Mouse (Mus musculus) hindbrain, embryonic 14.5 days (tissue): ENCODE results near the gene 2700097O09Rik. TPM values are rescaled to one million over a fixed set of nuclear protein-coding genes. Genes with fewer than 3 reads are reported as not detected.
"Not testable (repeated sequence)": the region's sequence is repeated elsewhere in the genome, so short reads cannot be mapped to it uniquely, and the experiment has no call there.

Experiments used
- ATAC-seq: fragments of 200-750 bp; cut with Nextera tagmentation; 2 replicates; pipeline ENCODE4 v1.8.0; 2017; ENCODE audit warnings: moderate number of reproducible peaks, mild to moderate bottlenecking, moderate TSS enrichment, moderate library complexity; ENCODE audit not compliant: low FRiP score
- DNase-seq: peaks from one replicate; pipeline ENCODE4 v3.0.0-alpha.2; 2015; ENCODE audit warnings: low spot score
- H3K27ac ChIP-seq: fragments of 300-500 bp; sonication (generic); 2 replicates; pipeline ENCODE4 v1.5.1; 2014; ENCODE audit warnings: mild to moderate bottlenecking, moderate library complexity
- H3K27me3 ChIP-seq: fragments of 300-500 bp; sonication (generic); 2 replicates; pipeline ENCODE4 v1.6.1; 2014; ENCODE audit warnings: mild to moderate bottlenecking, low read length, mixed read lengths; ENCODE audit not compliant: control insufficient read depth, insufficient read depth
- H3K36me3 ChIP-seq: fragments of 300-500 bp; sonication (generic); replicated peaks from 2 replicates; pipeline ENCODE4 v1.6.1; 2014; ENCODE audit not compliant: control insufficient read depth, insufficient read depth
- H3K4me1 ChIP-seq: fragments of 300-500 bp; sonication (generic); replicated peaks from 2 replicates; pipeline ENCODE4 v1.6.1; 2014; ENCODE audit warnings: antibody characterized with exemption, low read length, mixed read lengths; ENCODE audit not compliant: control insufficient read depth, insufficient read depth
- H3K4me2 ChIP-seq: fragments of 300-500 bp; sonication (generic); replicated peaks from 2 replicates; pipeline ENCODE4 v1.6.1; 2014; ENCODE audit warnings: mild to moderate bottlenecking, moderate library complexity
- H3K4me3 ChIP-seq: fragments of 300-500 bp; sonication (generic); replicated peaks from 2 replicates; pipeline ENCODE4 v1.5.1; 2014; ENCODE audit warnings: mild to moderate bottlenecking, low read length
- H3K9ac ChIP-seq: fragments of 300-500 bp; sonication (generic); 2 replicates; pipeline ENCODE4 v1.6.1; 2014
- H3K9me3 ChIP-seq: fragments of 300-500 bp; sonication (generic); 2 replicates; pipeline ENCODE4 v1.6.1; 2016; ENCODE audit warnings: low read length; ENCODE audit not compliant: control insufficient read depth
- WGBS: fragments of 180-500 bp; shearing (Covaris S2); extraction: QIAGEN DNeasy Blood & Tissue Kit; methylation state at CpG from one replicate; pipeline ENCODE4 v1.1.7; 2014; 5-methylcytosine and 5-hydroxymethylcytosine counted together
- polyA plus RNA-seq: library from polyadenylated mRNA; unstranded; fragments of >200 nt; fragmentation: Nextera tagmentation; extraction: Ambion mirVana; gene quantifications from 2 replicates; pipeline ENCODE4 v1.2.1, GENCODE M21; 2014

The 2700097O09Rik gene
- 26.6 and 27.5 TPM in 2 replicates for polyA plus RNA-seq

GRCm38 (mm10) chr12:55079726-55080600 is at the start of gene 2700097O09Rik, which contains the start of gene Srp54a:
Gene 2700097O09Rik, minus strand, starts transcription at chr12:55080110.
Gene Srp54a, plus strand, starts transcription at chr12:55080262.
- H3K9me3 ChIP-seq, H3K36me3 ChIP-seq, H3K4me1 ChIP-seq, H3K27me3 ChIP-seq: not testable (repeated sequence)
- under 1% methylated on average over 60 of the region's 60 CpGs for WGBS
- Histone ChIP-seq H3K4me2 (peak within 1 kb of the TSS; percentile 67), H3K27ac (peak within 1 kb of the TSS; percentile 83), H3K9ac (peak within 1 kb of the TSS; percentile 70), H3K4me3 (peak within 1 kb of the TSS; percentile 60)
- ATAC-seq, result peak; percentile 98
- DNase-seq, result peak; percentile 95

GRCm38 (mm10) chr12:55124731-55125130 is 44.8 kb upstream of the 2700097O09Rik start:
- not testable (repeated sequence) for H3K27me3 ChIP-seq, H3K36me3 ChIP-seq, DNase-seq, H3K9ac ChIP-seq, H3K4me2 ChIP-seq, H3K9me3 ChIP-seq, H3K4me1 ChIP-seq, H3K4me3 ChIP-seq, H3K27ac ChIP-seq
- ATAC-seq, result peak; percentile 51
- no CpG with 5 or more reads among the region's 18 CpGs for WGBS

DNA sequence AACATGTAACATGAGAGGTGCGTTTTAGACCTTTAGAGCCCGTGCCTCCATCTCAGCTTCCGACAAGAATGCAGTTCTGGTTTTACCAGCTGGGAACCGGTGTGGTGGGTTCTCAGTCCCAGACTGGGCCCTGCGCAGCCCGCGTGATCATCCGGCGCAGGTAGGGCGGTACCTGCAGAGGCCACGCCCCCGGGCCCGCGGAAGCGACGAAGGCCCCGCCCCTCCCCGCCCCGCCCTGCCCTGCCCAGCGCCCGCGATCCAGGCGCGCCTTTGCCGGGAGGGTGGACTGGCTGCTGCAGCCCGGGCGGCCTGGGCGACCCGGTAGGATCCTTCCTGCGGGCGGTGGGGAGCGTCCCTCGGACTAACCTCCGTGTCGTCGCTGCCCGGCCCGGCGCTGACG is 44.3 kb upstream of the 2700097O09Rik start, which contains the start of gene Fam177a:
Gene Fam177a (plus strand): TSS at position 228 of the 400 bp plus-strand sequence.
- not testable (repeated sequence) for H3K4me2 ChIP-seq, H3K4me3 ChIP-seq, H3K9me3 ChIP-seq, H3K4me1 ChIP-seq, H3K9ac ChIP-seq, DNase-seq, H3K27ac ChIP-seq, H3K36me3 ChIP-seq, H3K27me3 ChIP-seq
- peak; percentile 98 for ATAC-seq
- no CpG with 5 or more reads among the region's 40 CpGs for WGBS

DNA sequence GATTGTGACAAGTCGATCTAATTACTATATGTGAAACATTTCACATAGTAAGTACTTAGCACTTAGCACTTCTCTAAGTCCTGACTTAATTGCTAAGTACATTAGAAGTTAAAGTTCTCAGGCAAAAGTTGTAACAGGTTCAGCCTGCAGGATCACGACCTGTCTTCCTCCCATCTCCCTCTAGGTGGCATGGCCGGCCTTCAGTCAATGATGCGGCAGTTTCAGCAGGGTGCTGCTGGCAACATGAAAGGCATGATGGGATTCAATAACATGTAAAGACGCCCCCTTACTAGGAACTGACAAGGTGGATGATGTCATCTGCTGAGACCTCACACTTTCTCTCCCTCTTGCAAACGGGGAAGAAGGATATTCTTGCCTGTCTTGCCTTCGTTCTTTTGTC is 32.7 kb upstream of the 2700097O09Rik start:
- not testable (repeated sequence) for H3K27ac ChIP-seq, H3K4me3 ChIP-seq, H3K4me2 ChIP-seq, ATAC-seq, H3K9ac ChIP-seq, H3K9me3 ChIP-seq, H3K4me1 ChIP-seq, H3K27me3 ChIP-seq, DNase-seq, H3K36me3 ChIP-seq
- WGBS, result no CpG with 5 or more reads among the region's 7 CpGs

DNA sequence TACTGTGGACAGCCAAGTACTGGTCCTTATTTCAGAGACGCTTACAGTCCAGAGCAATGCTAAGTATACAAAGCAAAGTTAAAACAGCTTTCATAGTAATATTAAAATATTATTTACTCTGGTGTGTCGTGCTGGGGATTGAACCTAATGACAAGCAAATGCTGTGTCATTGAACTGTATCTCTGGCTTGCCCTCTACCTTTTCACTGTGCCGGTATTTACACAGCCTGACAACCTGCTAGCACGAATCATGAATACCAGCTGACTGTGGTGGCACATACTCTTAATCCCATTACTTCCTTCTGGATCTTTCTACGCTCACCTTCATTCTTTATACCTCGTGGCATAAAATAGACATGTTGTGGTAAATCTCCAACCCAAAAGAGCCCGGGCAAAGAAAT is 12.2 kb upstream of the 2700097O09Rik start:
- not testable (repeated sequence) for H3K4me2 ChIP-seq, H3K27ac ChIP-seq, H3K9ac ChIP-seq, H3K4me1 ChIP-seq, H3K27me3 ChIP-seq, H3K9me3 ChIP-seq, ATAC-seq, H3K4me3 ChIP-seq, DNase-seq, H3K36me3 ChIP-seq
- 100% methylated on average over 1 of the region's 7 CpGs for WGBS

DNA sequence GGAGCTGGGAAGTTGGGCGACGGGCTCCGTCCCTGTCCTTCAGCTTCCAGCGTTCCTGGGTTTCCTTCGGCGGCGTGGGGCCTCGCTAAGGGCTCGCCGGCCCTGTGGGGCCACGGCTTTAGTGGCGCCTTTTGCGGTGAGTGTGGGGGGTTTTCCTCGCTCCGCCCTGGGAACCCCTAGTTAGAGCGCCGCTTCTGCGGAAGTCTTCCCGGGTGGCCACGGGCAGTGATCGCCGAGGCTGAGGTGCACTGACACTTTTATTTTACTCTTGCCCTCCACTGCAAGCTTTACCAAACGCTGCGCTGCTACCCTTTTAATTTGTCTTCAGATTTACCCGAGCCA is 662 bp upstream of the 2700097O09Rik start:
- H3K9ac ChIP-seq, result peak overlapping the region; percentile 70
- H3K4me2 ChIP-seq, result peak overlapping the region; percentile 53
- peak overlapping the region; percentile 60 for H3K4me3 ChIP-seq
- H3K9me3 ChIP-seq, H3K4me1 ChIP-seq, DNase-seq, H3K27me3 ChIP-seq, H3K36me3 ChIP-seq: not testable (repeated sequence)
- 0% methylated on average over 25 of the region's 25 CpGs for WGBS
- ATAC-seq, result peak; percentile 68
- peak overlapping the region; percentile 83 for H3K27ac ChIP-seq

- ATAC-seq, result not testable (repeated sequence)
- peak overlapping the region; percentile 67 for H3K4me2 ChIP-seq
- peak; percentile 24 for DNase-seq
Observed at GRCm38 (mm10) chr12:55078706-55079105, 1.2 kb downstream of the 2700097O09Rik start.

DNA sequence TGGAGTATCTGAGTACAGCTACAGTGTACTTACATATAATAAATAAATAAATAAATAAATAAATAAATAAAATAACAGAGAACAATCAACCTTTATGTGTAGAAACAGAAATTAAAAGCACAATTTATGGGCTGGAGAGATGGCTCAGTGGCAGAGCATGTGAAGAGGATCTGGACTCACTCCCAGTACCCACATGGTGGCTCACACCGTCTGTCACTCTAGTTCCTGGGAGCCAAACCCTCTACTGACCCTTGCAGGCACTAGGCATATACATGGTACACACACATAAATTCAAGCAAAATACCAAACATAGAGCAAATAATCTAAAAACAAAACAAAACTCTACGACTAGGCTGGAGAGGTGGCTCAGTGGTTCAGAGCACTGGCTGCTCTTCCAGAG is 4.6 kb downstream of the 2700097O09Rik start:
- Histone ChIP-seq H3K9ac (no peak overlapping the region), H3K27ac (no peak overlapping the region), H3K4me3 (no peak overlapping the region), H3K4me1 (no peaks in the 10 kb centered on the region; the same call in 1 of the 2 replicates), H3K9me3 (no peaks in the 10 kb centered on the region), H3K36me3 (no peaks in the 10 kb centered on the region), H3K27me3 (no peaks in the 10 kb centered on the region), H3K4me2 (no peak overlapping the region)
- 96% methylated on average over 2 of the region's 2 CpGs for WGBS
- DNase-seq, result no peak
- ATAC-seq, result no peak

More at GRCm38 (mm10) chr12:55078706-55079105, 1.2 kb downstream of the 2700097O09Rik start:
- not testable (repeated sequence) for H3K4me3 ChIP-seq, H3K9ac ChIP-seq, H3K4me1 ChIP-seq, H3K9me3 ChIP-seq, H3K36me3 ChIP-seq, H3K27me3 ChIP-seq, H3K27ac ChIP-seq
- WGBS, result 47% methylated on average over 2 of the region's 2 CpGs

DNA sequence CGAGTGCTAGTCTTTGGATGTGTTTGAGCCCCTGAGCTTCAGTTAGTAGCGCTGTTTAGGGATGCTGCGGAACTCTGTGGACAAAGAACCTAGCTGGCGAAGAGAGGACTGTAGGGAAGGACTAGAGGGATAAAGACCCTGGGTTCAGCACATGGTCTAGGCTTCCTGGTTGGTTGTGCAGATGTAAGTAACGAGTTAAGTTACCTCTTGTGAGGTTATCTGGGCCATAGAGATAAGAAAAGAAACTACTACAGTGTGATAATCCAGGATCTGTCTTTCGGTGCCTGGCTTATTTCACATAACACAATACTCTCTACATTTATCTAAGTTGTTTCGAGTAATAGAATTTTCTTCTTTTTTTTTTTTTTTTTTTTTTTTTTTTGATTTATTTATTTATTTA is 6.2 kb downstream of the 2700097O09Rik start:
- DNase-seq (no peak), ATAC-seq (no peak)
- no peak overlapping the region for H3K27ac ChIP-seq
- no peaks in the 10 kb centered on the region for H3K27me3 ChIP-seq
- H3K9ac ChIP-seq, result no peak overlapping the region
- H3K4me2 ChIP-seq, result no peak overlapping the region
- H3K4me3 ChIP-seq, result no peak overlapping the region
- H3K4me1 ChIP-seq, result no peaks in the 10 kb centered on the region
- WGBS, result 94% methylated on average over 7 of the region's 7 CpGs
- H3K36me3 ChIP-seq, result no peaks in the 10 kb centered on the region
- no peaks in the 10 kb centered on the region for H3K9me3 ChIP-seq
